Mouse (Mus musculus) liver, adult 2 months (tissue): ENCODE results near the gene Rsph3a.

Source experiments
- CTCF ChIP-seq: fragments of 200-500 bp; IDR thresholded peaks from 2 replicates; pipeline ENCODE4 v1.5.1; 2011; ENCODE audit warnings: low read depth, low read length, control low read depth
- POLR2A ChIP-seq: fragments of 200-500 bp; IDR thresholded peaks from 2 replicates; pipeline ENCODE4 v1.6.1; 2011; ENCODE audit warnings: low read length, control low read depth; ENCODE audit not compliant: insufficient read depth; ENCODE audit errors: extremely low read depth

DNA sequence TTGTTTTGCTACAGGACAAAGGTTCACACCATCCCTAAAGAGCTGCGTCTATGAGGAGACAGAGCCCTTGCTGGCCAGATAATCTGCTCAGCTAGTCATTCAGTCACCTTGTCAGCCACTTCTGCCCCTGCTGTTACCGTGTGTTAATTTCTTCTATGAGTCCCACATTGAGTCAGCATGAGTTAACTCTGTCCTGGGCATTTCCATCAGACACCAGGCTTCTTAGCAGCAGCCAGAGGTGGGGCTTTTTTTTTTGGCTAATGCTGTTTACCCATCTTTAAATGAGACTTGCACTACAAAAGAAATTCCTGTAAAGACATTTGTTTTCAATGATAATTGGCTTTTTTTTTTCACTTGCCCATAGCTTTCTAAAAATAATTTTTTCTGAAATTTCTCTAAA, 40.4 kb upstream of the Rsph3a start:
- TF ChIP-seq POLR2A (no peak), CTCF (no peak)
